Mouse (Mus musculus) spleen, adult 2 months (tissue): Measurements from ENCODE around the gene H2al2a. TPM values are rescaled to one million over a fixed set of nuclear protein-coding genes. Genes with fewer than 3 reads are reported as not detected.
"Not testable (repeated sequence)": the region's sequence is repeated elsewhere in the genome, so short reads cannot be mapped to it uniquely, and the experiment has no call there.

Experiments
- DNase-seq, 2 experiments: peaks; one replicate each; pipeline versions ENCODE4 v3.0.0 to v3.0.0-alpha.2; 2012 to 2021; ENCODE audit warnings: low spot score in 2 of 2, low read depth in 1 of 2
- H3K27ac ChIP-seq: fragments of 200-500 bp; 2 replicates; pipeline ENCODE4 v1.5.1; 2012; ENCODE audit warnings: low read length, inconsistent platforms; ENCODE audit not compliant: insufficient read depth
- H3K27me3 ChIP-seq: fragments of 200-500 bp; 2 replicates; pipeline ENCODE4 v1.6.1; 2012; ENCODE audit warnings: mild to moderate bottlenecking, moderate library complexity, low read length, inconsistent platforms; ENCODE audit not compliant: control insufficient read depth, insufficient read depth
- H3K36me3 ChIP-seq: fragments of 200-500 bp; 2 replicates; pipeline ENCODE4 v1.6.1; 2012; ENCODE audit warnings: mild to moderate bottlenecking, low read length, inconsistent platforms; ENCODE audit not compliant: control insufficient read depth, insufficient read depth
- H3K4me1 ChIP-seq: fragments of 200-500 bp; 2 replicates; pipeline ENCODE4 v1.6.1; 2011; ENCODE audit warnings: inconsistent platforms; ENCODE audit not compliant: control insufficient read depth, insufficient read depth, insufficient read length
- H3K4me3 ChIP-seq: fragments of 200-500 bp; 2 replicates; pipeline ENCODE4 v1.5.1; 2011; ENCODE audit warnings: mild to moderate bottlenecking, inconsistent platforms; ENCODE audit not compliant: insufficient read depth, insufficient read length; ENCODE audit errors: extremely low read depth
- CTCF ChIP-seq: fragments of 200-500 bp; IDR thresholded peaks from 2 replicates; pipeline ENCODE4 v1.5.1; 2011; ENCODE audit warnings: mild to moderate bottlenecking, inconsistent platforms; ENCODE audit not compliant: insufficient read depth, insufficient read length, insufficient replicate concordance; ENCODE audit errors: extremely low read depth
- POLR2A ChIP-seq: fragments of 200-500 bp; IDR thresholded peaks from 2 replicates; pipeline ENCODE4 v1.6.1; 2011; ENCODE audit warnings: low read depth, low read length, inconsistent platforms
- WGBS: fragments of 180-500 bp; shearing (Covaris S2); methylation state at CpG from one replicate; pipeline ENCODE4 v1.1.7; 2018; 5-methylcytosine and 5-hydroxymethylcytosine counted together
- polyA plus RNA-seq: library from polyadenylated mRNA; depleted of rRNA; stranded (reverse); fragments of >200 nt; gene quantifications from 2 replicates; pipeline ENCODE4 v1.2.3, GENCODE M21; 2012

Gene H2al2a
- polyA plus RNA-seq, 1 experiment = not detected

DNA sequence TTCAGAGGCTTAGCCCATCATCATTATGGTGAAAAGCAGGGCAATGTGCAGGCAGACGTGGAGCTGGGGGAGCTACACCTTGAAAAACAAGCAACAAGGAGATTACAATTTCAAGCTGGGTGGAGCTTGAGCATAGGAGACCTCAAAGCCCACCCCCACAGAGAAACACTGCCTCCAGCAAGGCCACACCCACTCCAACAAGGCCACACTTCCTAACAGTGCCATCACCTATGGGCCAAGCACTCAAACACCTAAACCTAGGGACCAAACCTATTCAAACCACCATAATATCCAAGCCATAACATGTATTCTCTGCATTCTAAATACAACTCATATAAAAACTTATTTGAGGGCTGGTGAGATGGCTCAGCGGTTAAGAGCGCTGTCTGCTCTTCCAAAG is 5.5 kb upstream of the H2al2a start:
- WGBS = 95% methylated on average over 3 of the region's 3 CpGs
- no peaks in the 10 kb centered on the region for H3K4me1 ChIP-seq
- no peak for TF ChIP-seq POLR2A
- no peak for TF ChIP-seq CTCF
- H3K27ac ChIP-seq = no peak overlapping the region
- H3K27me3 ChIP-seq = no peaks in the 10 kb centered on the region
- no peak for DNase-seq
- no peak overlapping the region for H3K4me3 ChIP-seq
- H3K36me3 ChIP-seq = no peaks in the 10 kb centered on the region

DNA sequence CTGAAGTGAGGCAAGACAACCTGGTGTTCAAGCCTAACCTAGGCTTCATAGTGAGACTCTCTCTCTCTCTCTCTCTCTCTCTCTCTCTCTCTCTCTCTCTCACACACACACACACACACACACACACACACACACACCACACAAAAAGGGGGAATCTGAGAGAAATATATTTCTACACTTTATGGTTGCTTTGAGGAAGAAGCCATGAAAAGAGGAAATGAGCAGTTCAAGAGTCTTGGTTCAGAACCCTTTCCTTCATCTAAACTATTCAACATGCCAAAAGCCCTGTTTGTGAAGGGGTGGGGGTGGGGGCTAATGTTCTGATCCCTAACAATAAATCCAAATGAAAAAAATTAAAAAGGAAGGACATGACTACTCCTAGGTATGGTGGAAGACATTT is 7.2 kb downstream of the H2al2a start:
- DNase-seq = no peak
- no peaks in the 10 kb centered on the region for H3K27me3 ChIP-seq
- no peak for TF ChIP-seq POLR2A
- H3K4me3 ChIP-seq = no peak overlapping the region
- no peaks in the 10 kb centered on the region; the same call in none of the 2 replicates for H3K4me1 ChIP-seq
- H3K36me3 ChIP-seq = no peaks in the 10 kb centered on the region
- H3K27ac ChIP-seq = no peak overlapping the region

DNA sequence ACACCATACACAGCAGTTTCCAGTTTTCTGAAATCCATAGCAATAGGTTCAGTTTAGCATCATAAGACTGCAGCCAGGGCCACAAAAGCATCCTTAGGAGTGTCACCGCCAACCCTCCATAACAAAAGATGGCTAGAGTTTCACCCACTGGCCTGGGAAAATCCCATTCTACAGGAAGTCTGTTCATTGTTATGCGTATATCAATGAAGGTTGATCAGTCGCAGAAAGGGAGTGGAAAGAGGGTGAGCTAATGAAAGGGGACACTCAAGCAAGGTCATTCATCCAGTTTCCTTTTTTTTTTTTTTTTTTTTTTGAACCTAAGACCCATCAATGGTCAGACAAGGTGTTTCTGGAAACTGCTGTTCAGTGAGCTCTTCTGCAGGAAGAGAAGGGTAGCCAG is 7.6 kb downstream of the H2al2a start:
- no peaks in the 10 kb centered on the region for H3K27me3 ChIP-seq
- H3K4me1 ChIP-seq = no peaks in the 10 kb centered on the region; the same call in none of the 2 replicates
- DNase-seq = no peak
- WGBS = 81% methylated on average over 3 of the region's 3 CpGs
- no peaks in the 10 kb centered on the region for H3K36me3 ChIP-seq
- no peak for TF ChIP-seq POLR2A
- no peak for TF ChIP-seq CTCF
- H3K4me3 ChIP-seq = no peak overlapping the region
- no peak overlapping the region for H3K27ac ChIP-seq

DNA sequence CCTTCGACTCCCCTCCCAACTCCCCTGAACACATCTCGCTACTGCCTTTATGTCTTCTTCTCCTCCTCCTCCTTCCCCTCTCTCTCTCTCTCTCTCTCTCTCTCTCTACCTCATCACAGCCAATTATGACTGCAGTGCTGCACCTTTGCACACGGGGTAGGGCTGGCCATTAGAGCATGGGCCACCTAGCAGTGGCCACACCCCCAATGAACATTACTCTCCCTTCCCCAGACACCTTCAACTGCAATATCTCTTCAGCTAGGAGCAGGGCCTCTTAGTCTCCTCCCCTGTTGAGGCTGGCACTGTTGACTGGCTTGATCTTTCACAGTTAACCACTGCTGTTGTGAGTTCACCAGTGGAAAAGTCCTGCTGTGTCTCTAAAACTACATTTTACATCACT is 10.1 kb downstream of the H2al2a start:
- TF ChIP-seq POLR2A (no peak), CTCF (no peak)
- Histone ChIP-seq H3K4me1 (no peaks in the 10 kb centered on the region; the same call in 1 of the 2 replicates), H3K36me3 (no peaks in the 10 kb centered on the region), H3K4me3 (no peak overlapping the region), H3K27me3 (no peaks in the 10 kb centered on the region), H3K27ac (no peak overlapping the region)
- WGBS = 86% methylated on average over 3 of the region's 3 CpGs
- no peak for DNase-seq

DNA sequence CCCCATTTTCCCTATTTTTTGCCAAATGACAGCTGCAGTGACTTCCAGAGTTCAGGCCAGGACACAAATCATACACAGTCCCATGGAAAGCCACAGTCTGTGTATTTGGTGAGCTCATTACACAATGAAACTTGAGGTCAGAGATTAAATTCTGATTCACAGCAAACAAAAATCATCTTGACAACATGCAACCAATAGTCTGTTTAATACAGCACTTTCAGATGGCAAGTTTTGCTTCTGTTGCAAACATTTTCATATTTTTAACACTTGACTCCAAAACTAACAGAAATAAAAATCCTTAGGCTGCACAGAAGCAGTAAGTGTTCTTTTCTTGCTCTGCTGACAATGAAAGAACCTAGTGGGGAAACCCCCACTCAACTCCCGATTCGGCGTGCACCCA is 12.0 kb downstream of the H2al2a start:
- Histone ChIP-seq H3K4me3 (no peak overlapping the region), H3K36me3 (no peaks in the 10 kb centered on the region), H3K27ac (no peak overlapping the region), H3K4me1 (no peaks in the 10 kb centered on the region; the same call in 1 of the 2 replicates), H3K27me3 (no peaks in the 10 kb centered on the region)
- WGBS = 89% methylated on average over 3 of the region's 3 CpGs
- TF ChIP-seq POLR2A = no peak
- no peak for TF ChIP-seq CTCF
- DNase-seq = no peak

DNA sequence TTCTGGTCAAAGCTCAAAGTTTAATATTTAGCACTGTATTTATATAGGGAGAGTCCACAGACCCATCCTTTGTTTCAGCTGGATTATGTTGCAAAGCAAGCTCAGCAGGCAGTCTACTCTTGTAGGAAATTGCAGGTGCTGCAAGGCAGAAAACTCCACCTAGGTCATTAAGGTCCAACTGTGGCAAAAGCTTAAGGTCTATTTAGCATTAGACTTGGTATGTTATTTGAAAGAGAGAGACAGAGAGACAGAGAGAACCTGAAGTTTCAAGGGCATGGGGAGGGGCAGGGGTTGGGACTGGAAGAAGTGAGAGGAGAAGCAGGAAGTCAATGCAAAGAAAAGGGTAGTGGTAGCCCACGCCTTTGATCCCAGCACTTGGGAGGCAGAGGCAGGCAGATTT is 14.0 kb downstream of the H2al2a start:
- Histone ChIP-seq H3K27me3 (no peaks in the 10 kb centered on the region), H3K36me3 (no peaks in the 10 kb centered on the region), H3K4me3 (no peak overlapping the region), H3K4me1 (no peaks in the 10 kb centered on the region), H3K27ac (no peak overlapping the region)
- no peak for DNase-seq
- TF ChIP-seq CTCF = no peak
- no peak for TF ChIP-seq POLR2A
- WGBS = 88% methylated on average over 1 of the region's 1 CpGs

DNA sequence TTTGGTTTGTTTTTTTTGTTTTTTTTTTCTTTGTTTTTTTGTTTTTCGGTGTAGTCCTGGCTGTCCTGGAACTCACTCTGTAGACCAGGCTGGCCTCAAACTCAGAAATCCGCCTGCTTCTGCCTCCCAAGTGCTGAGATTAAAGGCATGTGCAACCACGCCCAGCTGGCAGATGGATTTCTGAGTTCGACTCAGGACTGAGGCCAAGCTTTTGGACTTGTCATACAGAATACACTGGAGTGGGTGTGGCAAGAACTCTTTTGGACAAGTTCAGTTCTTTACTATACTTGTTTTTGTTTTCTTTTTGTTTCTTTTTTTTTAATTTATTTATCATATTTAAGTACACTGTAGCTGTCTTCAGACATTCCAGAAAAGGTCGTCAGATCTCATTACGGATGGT is 18.1 kb downstream of the H2al2a start:
- H3K27me3 ChIP-seq = no peaks in the 10 kb centered on the region
- H3K36me3 ChIP-seq = no peaks in the 10 kb centered on the region
- no peak overlapping the region for H3K27ac ChIP-seq
- H3K4me3 ChIP-seq = no peak overlapping the region
- TF ChIP-seq CTCF (no peak), POLR2A (no peak)
- WGBS = 91% methylated on average over 6 of the region's 6 CpGs
- H3K4me1 ChIP-seq = no peaks in the 10 kb centered on the region
- DNase-seq = no peak

DNA sequence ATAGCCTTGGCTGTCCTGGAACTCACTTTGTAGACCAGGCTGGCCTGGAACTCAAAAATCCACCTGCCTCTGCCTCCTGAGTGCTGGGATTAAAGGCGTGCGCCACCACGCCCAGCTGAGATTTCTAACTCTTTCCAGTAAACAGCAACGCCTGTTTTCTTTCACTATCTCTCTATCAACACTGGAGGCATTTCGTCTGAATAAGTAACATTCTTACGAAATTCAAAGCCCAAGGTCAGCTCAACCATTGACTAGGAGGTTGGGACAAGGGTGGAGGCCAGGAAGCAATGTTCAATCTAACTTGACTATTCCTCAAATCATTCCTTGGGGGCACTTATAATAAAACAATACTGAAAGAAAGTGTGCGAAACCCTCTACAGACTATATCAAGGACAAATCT is 18.5 kb downstream of the H2al2a start:
- not testable (repeated sequence) for H3K36me3 ChIP-seq, H3K4me1 ChIP-seq, H3K27me3 ChIP-seq, DNase-seq, H3K27ac ChIP-seq, H3K4me3 ChIP-seq
- WGBS = 93% methylated on average over 7 of the region's 7 CpGs

DNA sequence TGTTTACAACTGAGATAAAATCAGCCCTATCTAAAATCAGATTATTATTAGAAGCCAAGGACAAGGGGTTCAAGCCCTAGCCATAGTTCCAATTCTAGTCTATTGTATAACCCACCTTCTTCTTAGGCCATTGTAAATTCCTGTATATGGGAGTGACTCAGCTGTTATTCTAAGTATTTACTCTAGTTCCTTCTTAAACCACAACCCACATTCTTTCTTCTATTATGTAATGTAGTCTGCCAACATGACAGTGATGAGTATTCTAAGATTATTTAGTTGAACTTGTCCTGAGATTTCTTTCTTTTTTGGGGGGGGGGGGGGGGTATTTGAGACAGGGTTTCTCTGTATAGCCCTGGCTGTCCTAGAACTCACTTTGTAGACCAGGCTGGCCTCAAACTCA is 19.1 kb downstream of the H2al2a start:
- not testable (repeated sequence) for H3K36me3 ChIP-seq, H3K27me3 ChIP-seq, H3K27ac ChIP-seq, H3K4me1 ChIP-seq, DNase-seq, H3K4me3 ChIP-seq
